Mouse (Mus musculus) retina, postnatal 7 days (tissue): Measurements from ENCODE around the gene Cmip.

ENCODE experiments used
- DNase-seq: peaks from one replicate; pipeline ENCODE4 v3.0.0-alpha.2; 2012; ENCODE audit warnings: low read depth, low spot score

The Cmip gene

GRCm38 (mm10) chr8:117322715-117323310 lies 65.9 kb downstream of the Cmip start:
- no peak for DNase-seq

- DNase-seq: no peak
These were observed 68.0 kb downstream of the Cmip start for GRCm38 (mm10) chr8:117324821-117325220.

- no peak for DNase-seq
These were observed 69.9 kb downstream of the Cmip start for GRCm38 (mm10) chr8:117326735-117327134.

- DNase-seq: no peak
These were observed 70.5 kb downstream of the Cmip start for GRCm38 (mm10) chr8:117327385-117327837.

GRCm38 (mm10) chr8:117328758-117329157 lies 71.9 kb downstream of the Cmip start:
- no peak for DNase-seq

GRCm38 (mm10) chr8:117329167-117329566 lies 72.3 kb downstream of the Cmip start:
- DNase-seq: no peak

- no peak for DNase-seq
These were observed 73.0 kb downstream of the Cmip start for GRCm38 (mm10) chr8:117329903-117330302.

- no peak for DNase-seq
These were observed 75.6 kb downstream of the Cmip start for GRCm38 (mm10) chr8:117332229-117333010.

GRCm38 (mm10) chr8:117333619-117334018 lies 76.8 kb downstream of the Cmip start:
- DNase-seq: no peak

- no peak for DNase-seq
These were observed 77.3 kb downstream of the Cmip start for GRCm38 (mm10) chr8:117334058-117334747.

GRCm38 (mm10) chr8:117334748-117335393 lies 78.0 kb downstream of the Cmip start:
- DNase-seq: no peak

GRCm38 (mm10) chr8:117335423-117335822 lies 78.6 kb downstream of the Cmip start:
- DNase-seq: no peak

GRCm38 (mm10) chr8:117337188-117337587 lies 80.3 kb downstream of the Cmip start:
- DNase-seq: no peak

GRCm38 (mm10) chr8:117338678-117339077 lies 81.8 kb downstream of the Cmip start:
- DNase-seq: no peak

- no peak for DNase-seq
These were observed 82.6 kb downstream of the Cmip start for GRCm38 (mm10) chr8:117339296-117339957.

- no peak for DNase-seq
These were observed 83.2 kb downstream of the Cmip start for GRCm38 (mm10) chr8:117339958-117340651.

GRCm38 (mm10) chr8:117340800-117341199 lies 83.9 kb downstream of the Cmip start:
- no peak for DNase-seq

- no peak for DNase-seq
These were observed 86.0 kb downstream of the Cmip start for GRCm38 (mm10) chr8:117342735-117343385.

GRCm38 (mm10) chr8:117343484-117343883 lies 86.6 kb downstream of the Cmip start:
- DNase-seq: no peak

GRCm38 (mm10) chr8:117344899-117345298 lies 88.0 kb downstream of the Cmip start:
- DNase-seq: no peak
